Mouse (Mus musculus): ENCODE measurements around the gene Krtap1-3. TPM values are rescaled to one million over a fixed set of nuclear protein-coding genes. Genes with fewer than 3 reads are reported as not detected.
"Not testable (repeated sequence)": the region's sequence is repeated elsewhere in the genome, so short reads cannot be mapped to it uniquely, and the experiment has no call there.

The Krtap1-3 gene
- polyA plus RNA-seq (2016; fragmentation: Nextera tagmentation; extraction: Ambion mirVana), result not detected in 2 replicates

- Histone ChIP-seq H3K36me3 (replicated peaks) (no peaks in the 10 kb centered on the region), H3K4me1 (no peaks in the 10 kb centered on the region), H3K27ac (no peak within 1 kb of the TSS), H3K9me3 (no peaks in the 10 kb centered on the region), H3K4me2 (no peak within 1 kb of the TSS), H3K27me3 (no peaks in the 10 kb centered on the region), H3K4me3 (replicated peaks) (no peak within 1 kb of the TSS), H3K9ac (no peak within 1 kb of the TSS)
- no peak for ATAC-seq (ENCODE audit: low FRiP score)
- 83% methylated on average over 6 of the region's 6 CpGs for WGBS
Measured at GRCm38 (mm10) chr11:99590981-99591380, at the start of gene Krtap1-3. Gene Krtap1-3 (minus strand): TSS chr11:99591339.

- WGBS, result 61% methylated on average over 1 of the region's 1 CpGs
- H3K9ac ChIP-seq, result no peak overlapping the region
- H3K27ac ChIP-seq, result no peak overlapping the region
- no peaks in the 10 kb centered on the region for H3K9me3 ChIP-seq
- no peak overlapping the region for H3K4me2 ChIP-seq
- no peak for ATAC-seq (ENCODE audit: low FRiP score)
- H3K4me3 ChIP-seq (replicated peaks), result no peak overlapping the region
- no peaks in the 10 kb centered on the region for H3K36me3 ChIP-seq (replicated peaks)
- no peaks in the 10 kb centered on the region for H3K4me1 ChIP-seq
- no peaks in the 10 kb centered on the region for H3K27me3 ChIP-seq
Measured at GRCm38 (mm10) chr11:99640926-99641325, 49.8 kb upstream of the Krtap1-3 start.

- Histone ChIP-seq H3K27me3 (peaks cover 2% of the 10 kb centered on the region; the same call in 1 of the 2 replicates), H3K27ac (no peak overlapping the region), H3K4me2 (no peak overlapping the region), H3K4me1 (no peaks in the 10 kb centered on the region), H3K9me3 (no peaks in the 10 kb centered on the region), H3K36me3 (replicated peaks) (no peaks in the 10 kb centered on the region), H3K9ac (no peak overlapping the region), H3K4me3 (replicated peaks) (no peak overlapping the region)
- no peak for ATAC-seq (ENCODE audit: low FRiP score)
- 72% methylated on average over 1 of the region's 1 CpGs for WGBS
Measured at GRCm38 (mm10) chr11:99637086-99637485, 45.9 kb upstream of the Krtap1-3 start.

- H3K27me3 ChIP-seq, result peaks cover 2% of the 10 kb centered on the region; the same call in 1 of the 2 replicates
- no peak within 1 kb of the TSS for H3K27ac ChIP-seq
- no peak within 1 kb of the TSS for H3K9ac ChIP-seq
- 29% methylated on average over 8 of the region's 8 CpGs for WGBS
- H3K36me3 ChIP-seq (replicated peaks), result no peaks in the 10 kb centered on the region
- H3K9me3 ChIP-seq, result no peaks in the 10 kb centered on the region
- H3K4me1 ChIP-seq, result no peaks in the 10 kb centered on the region
- no peak within 1 kb of the TSS for H3K4me2 ChIP-seq
- ATAC-seq (ENCODE audit: low FRiP score), result no peak
- no peak within 1 kb of the TSS for H3K4me3 ChIP-seq (replicated peaks)
Measured at GRCm38 (mm10) chr11:99634653-99635134, 43.6 kb upstream of the Krtap1-3 start, which contains the start of gene Krtap4-2. Gene Krtap4-2 (minus strand): TSS chr11:99635084.

- H3K9ac ChIP-seq, result no peak overlapping the region
- no peak overlapping the region for H3K4me2 ChIP-seq
- H3K36me3 ChIP-seq (replicated peaks), result no peaks in the 10 kb centered on the region
- WGBS, result 66% methylated on average over 2 of the region's 2 CpGs
- no peak overlapping the region for H3K27ac ChIP-seq
- H3K4me3 ChIP-seq (replicated peaks), result no peak overlapping the region
- H3K27me3 ChIP-seq, result peaks cover 2% of the 10 kb centered on the region; the same call in 1 of the 2 replicates
- H3K4me1 ChIP-seq, result no peaks in the 10 kb centered on the region
- no peaks in the 10 kb centered on the region for H3K9me3 ChIP-seq
- ATAC-seq (ENCODE audit: low FRiP score), result no peak
Measured at GRCm38 (mm10) chr11:99633293-99633692, 42.2 kb upstream of the Krtap1-3 start.

DNA sequence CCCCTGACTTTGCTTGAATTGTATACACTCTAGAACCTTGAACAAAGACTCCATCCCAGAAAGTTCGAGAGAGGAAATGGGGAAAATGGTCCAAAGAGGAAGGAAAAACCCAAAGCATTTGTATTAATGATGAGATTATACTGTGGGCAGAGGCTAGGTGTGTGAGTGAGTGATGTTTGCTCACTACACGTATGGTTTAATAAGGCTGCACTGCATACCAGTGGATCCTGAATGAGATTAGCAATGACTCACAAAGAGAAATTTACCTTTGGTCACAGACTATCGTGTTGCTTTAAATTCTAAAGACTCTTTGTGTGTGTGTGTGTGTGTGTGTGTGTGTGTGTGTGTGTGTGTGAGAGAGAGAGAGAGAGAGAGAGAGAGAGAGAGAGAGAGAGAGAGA, 39.8 kb upstream of the Krtap1-3 start:
- Histone ChIP-seq H3K27ac (no peak overlapping the region), H3K9me3 (no peaks in the 10 kb centered on the region), H3K4me3 (replicated peaks) (no peak overlapping the region), H3K36me3 (replicated peaks) (no peaks in the 10 kb centered on the region), H3K4me2 (no peak overlapping the region), H3K4me1 (no peaks in the 10 kb centered on the region), H3K9ac (no peak overlapping the region), H3K27me3 (peaks cover 2% of the 10 kb centered on the region; the same call in 1 of the 2 replicates)
- WGBS, result 72% methylated on average over 3 of the region's 3 CpGs
- ATAC-seq (ENCODE audit: low FRiP score), result no peak

DNA sequence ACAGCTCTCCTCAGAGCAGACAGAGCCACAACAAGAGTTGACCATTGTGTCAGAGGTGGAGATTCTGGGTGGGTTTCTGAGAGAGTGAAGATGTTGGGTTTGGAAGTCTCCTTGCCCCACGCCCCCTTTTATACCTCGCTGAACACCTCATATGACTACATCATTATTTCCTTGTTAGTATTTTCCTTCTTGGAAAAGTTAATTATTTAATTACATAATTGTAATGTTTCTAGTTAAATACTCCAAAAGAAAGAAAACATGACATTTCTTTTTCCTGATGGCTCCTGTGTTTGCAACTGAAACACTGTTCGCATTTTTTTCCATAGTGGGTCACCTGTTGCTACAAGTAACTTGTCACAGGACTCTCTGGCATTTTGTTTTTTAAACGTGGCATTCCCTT, 37.0 kb upstream of the Krtap1-3 start, which contains the start of gene Krtap4-1:
Krtap4-1 (minus strand) TSS at position 101 of the 400 bp plus-strand sequence.
- Histone ChIP-seq H3K36me3 (replicated peaks) (no peaks in the 10 kb centered on the region), H3K4me3 (replicated peaks) (no peak within 1 kb of the TSS), H3K4me2 (no peak within 1 kb of the TSS), H3K27ac (no peak within 1 kb of the TSS), H3K4me1 (no peaks in the 10 kb centered on the region), H3K9me3 (no peaks in the 10 kb centered on the region), H3K9ac (no peak within 1 kb of the TSS), H3K27me3 (no peaks in the 10 kb centered on the region)
- ATAC-seq (ENCODE audit: low FRiP score), result no peak
- 85% methylated on average over 4 of the region's 4 CpGs for WGBS

GRCm38 (mm10) chr11:99620335-99620734, 29.2 kb upstream of the Krtap1-3 start, which contains the start of gene Gm11562:
Gene Gm11562 (minus strand): TSS chr11:99620435.
- no peaks in the 10 kb centered on the region for H3K27me3 ChIP-seq
- WGBS, result 83% methylated on average over 2 of the region's 2 CpGs
- ATAC-seq (ENCODE audit: low FRiP score), result no peak
- no peak within 1 kb of the TSS for H3K4me2 ChIP-seq
- no peaks in the 10 kb centered on the region for H3K9me3 ChIP-seq
- H3K4me3 ChIP-seq (replicated peaks), result no peak within 1 kb of the TSS
- H3K9ac ChIP-seq, result no peak within 1 kb of the TSS
- H3K4me1 ChIP-seq, result no peaks in the 10 kb centered on the region
- no peak within 1 kb of the TSS for H3K27ac ChIP-seq
- H3K36me3 ChIP-seq (replicated peaks), result no peaks in the 10 kb centered on the region

GRCm38 (mm10) chr11:99614796-99615363, 23.7 kb upstream of the Krtap1-3 start, which contains the start of gene Krtap2-4:
Gene Krtap2-4 (minus strand): TSS chr11:99614846.
- 77% methylated on average over 3 of the region's 3 CpGs for WGBS
- Histone ChIP-seq H3K27me3 (no peaks in the 10 kb centered on the region), H3K4me3 (replicated peaks) (no peak within 1 kb of the TSS), H3K36me3 (replicated peaks) (no peaks in the 10 kb centered on the region), H3K9ac (no peak within 1 kb of the TSS), H3K9me3 (no peaks in the 10 kb centered on the region), H3K4me2 (no peak within 1 kb of the TSS), H3K27ac (no peak within 1 kb of the TSS), H3K4me1 (no peaks in the 10 kb centered on the region)
- ATAC-seq (ENCODE audit: low FRiP score), result no peak

DNA sequence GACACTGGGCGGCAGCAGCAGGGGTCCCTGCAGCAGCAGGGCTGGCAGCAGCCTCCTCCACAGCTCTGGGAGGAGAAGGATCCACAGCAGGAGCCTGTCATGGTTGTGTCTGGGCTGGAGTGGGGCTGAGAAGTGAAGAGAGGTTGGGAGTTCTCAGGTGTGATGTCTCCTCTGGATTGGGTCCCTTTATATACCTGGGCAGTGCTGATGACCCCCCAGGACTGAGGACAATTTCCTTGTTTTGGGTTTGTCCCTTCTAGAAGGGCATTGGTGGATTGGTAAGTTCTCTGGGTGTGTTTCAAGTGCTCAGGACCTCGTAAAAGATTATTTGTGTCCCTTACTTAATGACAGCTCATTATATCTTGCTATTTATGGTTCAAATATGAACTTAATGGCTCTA, 18.9 kb upstream of the Krtap1-3 start, which contains the start of gene Gm11937:
Gm11937 (minus strand) TSS at position 101 of the 400 bp plus-strand sequence.
- H3K9me3 ChIP-seq; H3K27ac ChIP-seq; ATAC-seq (ENCODE audit: low FRiP score); H3K4me1 ChIP-seq; H3K36me3 ChIP-seq (replicated peaks); H3K4me2 ChIP-seq; H3K27me3 ChIP-seq; H3K9ac ChIP-seq; H3K4me3 ChIP-seq (replicated peaks): not testable (repeated sequence)
- WGBS, result 61% methylated on average over 1 of the region's 2 CpGs

DNA sequence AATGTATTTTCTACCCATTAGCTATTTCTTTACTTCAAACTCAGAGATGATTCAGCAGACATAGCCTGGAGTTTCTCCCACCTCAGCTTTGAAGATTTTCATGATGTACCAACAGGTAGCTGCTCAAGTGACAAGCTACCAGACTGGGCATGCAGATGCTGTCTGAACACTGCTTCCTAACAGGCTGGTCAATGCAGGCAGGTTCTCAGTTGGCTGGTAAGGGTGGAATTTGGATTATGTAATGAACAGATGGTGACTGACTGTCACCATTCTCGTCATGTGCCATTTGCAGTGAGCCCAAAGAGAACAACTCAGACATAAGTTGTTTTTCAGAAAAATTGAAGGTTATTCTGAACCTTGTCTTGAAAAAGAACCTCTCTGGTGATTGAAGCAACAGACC, 18.0 kb upstream of the Krtap1-3 start:
- no peak overlapping the region for H3K4me2 ChIP-seq
- no peaks in the 10 kb centered on the region for H3K4me1 ChIP-seq
- H3K36me3 ChIP-seq (replicated peaks), result no peaks in the 10 kb centered on the region
- no peak for ATAC-seq (ENCODE audit: low FRiP score)
- no peak overlapping the region for H3K27ac ChIP-seq
- no peak overlapping the region for H3K4me3 ChIP-seq (replicated peaks)
- H3K9me3 ChIP-seq, result no peaks in the 10 kb centered on the region
- no peaks in the 10 kb centered on the region for H3K27me3 ChIP-seq
- H3K9ac ChIP-seq, result no peak overlapping the region
- 76% methylated on average over 1 of the region's 1 CpGs for WGBS

DNA sequence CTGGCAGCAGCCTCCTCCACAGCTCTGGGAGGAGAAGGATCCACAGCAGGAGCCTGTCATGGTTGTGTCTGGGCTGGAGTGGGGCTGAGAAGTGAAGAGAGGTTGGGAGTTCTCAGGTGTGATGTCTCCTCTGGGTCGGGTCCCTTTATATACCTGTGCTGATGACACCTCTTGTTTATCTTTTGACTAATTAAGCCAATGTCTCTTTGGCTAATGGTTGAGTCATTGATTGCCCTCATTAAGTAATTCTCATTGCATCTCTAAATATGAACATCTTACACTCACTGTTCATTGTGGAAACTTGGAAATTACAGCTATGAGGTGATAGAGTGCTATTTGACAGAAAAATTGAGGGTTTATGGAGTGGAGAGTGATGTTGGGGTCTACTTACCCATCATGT, 12.1 kb upstream of the Krtap1-3 start, which contains the start of gene Gm11938:
Gm11938 (minus strand) TSS at position 101 of the 400 bp plus-strand sequence.
- WGBS, result 90% methylated on average over 1 of the region's 1 CpGs
- not testable (repeated sequence) for H3K4me1 ChIP-seq; H3K27me3 ChIP-seq; H3K9ac ChIP-seq; H3K4me2 ChIP-seq; ATAC-seq (ENCODE audit: low FRiP score); H3K9me3 ChIP-seq; H3K27ac ChIP-seq; H3K36me3 ChIP-seq (replicated peaks); H3K4me3 ChIP-seq (replicated peaks)

- H3K27me3 ChIP-seq; H3K9me3 ChIP-seq; H3K4me3 ChIP-seq (replicated peaks); H3K36me3 ChIP-seq (replicated peaks); ATAC-seq (ENCODE audit: low FRiP score); H3K27ac ChIP-seq; H3K4me2 ChIP-seq; H3K4me1 ChIP-seq; H3K9ac ChIP-seq: not testable (repeated sequence)
- 84% methylated on average over 6 of the region's 6 CpGs for WGBS
Measured at GRCm38 (mm10) chr11:99597742-99598141, 6.6 kb upstream of the Krtap1-3 start, which contains the start of gene Krtap9-3. Gene Krtap9-3 (minus strand): TSS chr11:99598105.

Measured in forebrain, embryonic 12.5 days (tissue).